Mouse (Mus musculus) stomach, embryonic 14.5 days (tissue): Measurements from ENCODE around the gene Stxbp4. TPM values are rescaled to one million over a fixed set of nuclear protein-coding genes. Genes with fewer than 3 reads are reported as not detected.

Experiments used
- ATAC-seq: fragments of 200-750 bp; cut with Nextera tagmentation; 2 replicates; pipeline ENCODE4 v1.8.0; 2017; ENCODE audit warnings: low read depth, moderate TSS enrichment; ENCODE audit not compliant: insufficient number of reproducible peaks, insufficient read depth, low FRiP score
- H3K27ac ChIP-seq: fragments of 300-500 bp; sonication (generic); 2 replicates; pipeline ENCODE4 v1.5.1; 2014; ENCODE audit warnings: mild to moderate bottlenecking, low read length, moderate library complexity, mixed read lengths
- H3K27me3 ChIP-seq: fragments of 300-500 bp; sonication (generic); 2 replicates; pipeline ENCODE4 v1.6.1; 2014; ENCODE audit warnings: low read length, control low read depth, mixed read lengths; ENCODE audit not compliant: control insufficient read depth, insufficient read depth
- H3K36me3 ChIP-seq: fragments of 300-500 bp; sonication (generic); 2 replicates; pipeline ENCODE4 v1.6.1; 2014; ENCODE audit warnings: mild to moderate bottlenecking, control low read depth, low read length, moderate library complexity, mixed read lengths; ENCODE audit not compliant: control insufficient read depth, insufficient read depth
- H3K4me1 ChIP-seq: fragments of 300-500 bp; sonication (generic); 2 replicates; pipeline ENCODE4 v1.6.1; 2014; ENCODE audit warnings: low read length, control low read depth, mixed read lengths; ENCODE audit not compliant: control insufficient read depth, insufficient read depth
- H3K4me2 ChIP-seq: fragments of 300-500 bp; sonication (generic); replicated peaks from 2 replicates; pipeline ENCODE4 v1.6.1; 2014; ENCODE audit warnings: low read depth, low read length, control low read depth
- H3K4me3 ChIP-seq: fragments of 300-500 bp; sonication (generic); 2 replicates; pipeline ENCODE4 v1.5.1; 2014; ENCODE audit warnings: low read depth, low read length, control low read depth
- H3K9ac ChIP-seq: fragments of 300-500 bp; sonication (generic); replicated peaks from 2 replicates; pipeline ENCODE4 v1.6.1; 2014; ENCODE audit warnings: low read depth, mild to moderate bottlenecking, control low read depth, low read length, moderate library complexity, mixed read lengths
- H3K9me3 ChIP-seq: fragments of 300-500 bp; sonication (generic); 2 replicates; pipeline ENCODE4 v1.6.1; 2016; ENCODE audit warnings: low read depth, low read length, control low read depth; ENCODE audit not compliant: control insufficient read depth
- WGBS: fragments of 180-500 bp; shearing (Covaris S2); extraction: QIAGEN DNeasy Blood & Tissue Kit; methylation state at CpG from one replicate; pipeline ENCODE4 v1.1.7; 2014; 5-methylcytosine and 5-hydroxymethylcytosine counted together
- polyA plus RNA-seq: library from polyadenylated mRNA; unstranded; fragments of >200 nt; fragmentation: Nextera tagmentation; extraction: Ambion mirVana; gene quantifications from 2 replicates; pipeline ENCODE4 v1.2.1, GENCODE M21; 2014

The Stxbp4 gene
- polyA plus RNA-seq, result 25.9 and 27.2 TPM in 2 replicates

- H3K36me3 ChIP-seq, result peaks cover 6% of the 10 kb centered on the region
- ATAC-seq, result peak; percentile 95
- peak within 1 kb of the TSS; percentile 92 for H3K27ac ChIP-seq
- H3K9me3 ChIP-seq, result no peaks in the 10 kb centered on the region
- peak within 1 kb of the TSS; percentile 98 for H3K9ac ChIP-seq
- H3K4me2 ChIP-seq, result peak within 1 kb of the TSS; percentile 69
- peaks cover 13% of the 10 kb centered on the region for H3K4me1 ChIP-seq
- under 1% methylated on average over 48 of the region's 48 CpGs for WGBS
- peak within 1 kb of the TSS; percentile 97 for H3K4me3 ChIP-seq
- no peaks in the 10 kb centered on the region for H3K27me3 ChIP-seq
Observed at GRCm38 (mm10) chr11:90637440-90638311, at the start of gene Stxbp4, which contains the start of gene Cox11. Gene Stxbp4, minus strand, starts transcription at chr11:90638084. Gene Cox11, plus strand, starts transcription at chr11:90638173.

- Histone ChIP-seq H3K4me2 (peak overlapping the region; percentile 89), H3K36me3 (no peaks in the 10 kb centered on the region), H3K4me3 (peak overlapping the region; percentile 45), H3K9me3 (no peaks in the 10 kb centered on the region), H3K27me3 (no peaks in the 10 kb centered on the region), H3K4me1 (peaks cover 7% of the 10 kb centered on the region; the same call in 1 of the 2 replicates), H3K27ac (no peak overlapping the region), H3K9ac (peak overlapping the region; percentile 38)
- WGBS, result 1% methylated on average over 17 of the region's 17 CpGs
- no peak for ATAC-seq
Observed at GRCm38 (mm10) chr11:90687040-90687439, 49.2 kb upstream of the Stxbp4 start.

- Histone ChIP-seq H3K9ac (peak overlapping the region; percentile 38; the same call in 1 of the 2 replicates), H3K4me2 (peak overlapping the region; percentile 89), H3K27me3 (no peaks in the 10 kb centered on the region), H3K4me3 (peak overlapping the region; percentile 45), H3K36me3 (no peaks in the 10 kb centered on the region), H3K4me1 (peaks cover 7% of the 10 kb centered on the region; the same call in 1 of the 2 replicates), H3K27ac (no peak overlapping the region), H3K9me3 (no peaks in the 10 kb centered on the region)
- ATAC-seq, result 0 out of 2 replicates have a peak, but pooled peaks have one; percentile 31
- 68% methylated on average over 13 of the region's 13 CpGs for WGBS
Observed at GRCm38 (mm10) chr11:90686287-90687025, 48.6 kb upstream of the Stxbp4 start.

GRCm38 (mm10) chr11:90685196-90685595 lies 47.3 kb upstream of the Stxbp4 start:
- Histone ChIP-seq H3K9ac (no peak overlapping the region), H3K9me3 (no peaks in the 10 kb centered on the region), H3K4me2 (no peak overlapping the region), H3K4me3 (no peak overlapping the region), H3K27me3 (no peaks in the 10 kb centered on the region), H3K27ac (no peak overlapping the region), H3K36me3 (no peaks in the 10 kb centered on the region; the same call in 1 of the 2 replicates), H3K4me1 (peaks cover 7% of the 10 kb centered on the region; the same call in 1 of the 2 replicates)
- ATAC-seq, result no peak
- WGBS, result 80% methylated on average over 6 of the region's 6 CpGs

GRCm38 (mm10) chr11:90684765-90685164 lies 46.9 kb upstream of the Stxbp4 start:
- ATAC-seq, result no peak
- peaks cover 7% of the 10 kb centered on the region; the same call in 1 of the 2 replicates for H3K4me1 ChIP-seq
- H3K4me3 ChIP-seq, result no peak overlapping the region
- no peaks in the 10 kb centered on the region; the same call in 1 of the 2 replicates for H3K36me3 ChIP-seq
- no peaks in the 10 kb centered on the region for H3K27me3 ChIP-seq
- no peak overlapping the region for H3K9ac ChIP-seq
- no peak overlapping the region for H3K27ac ChIP-seq
- no peak overlapping the region for H3K4me2 ChIP-seq
- H3K9me3 ChIP-seq, result no peaks in the 10 kb centered on the region
- WGBS, result 75% methylated on average over 6 of the region's 6 CpGs

- Histone ChIP-seq H3K27ac (no peak overlapping the region), H3K4me3 (no peak overlapping the region), H3K9ac (no peak overlapping the region), H3K27me3 (no peaks in the 10 kb centered on the region), H3K9me3 (no peaks in the 10 kb centered on the region), H3K4me1 (peaks cover under 1% of the 10 kb centered on the region; the same call in 1 of the 2 replicates), H3K36me3 (peaks cover 3% of the 10 kb centered on the region; the same call in 1 of the 2 replicates), H3K4me2 (no peak overlapping the region)
- ATAC-seq, result no peak
Observed at GRCm38 (mm10) chr11:90681171-90681570, 43.3 kb upstream of the Stxbp4 start.

- WGBS, result 72% methylated on average over 5 of the region's 5 CpGs
- ATAC-seq, result no peak
- Histone ChIP-seq H3K27me3 (no peaks in the 10 kb centered on the region), H3K9me3 (no peaks in the 10 kb centered on the region), H3K4me2 (no peak overlapping the region), H3K4me3 (no peak overlapping the region), H3K9ac (no peak overlapping the region), H3K4me1 (no peaks in the 10 kb centered on the region), H3K36me3 (peaks cover 3% of the 10 kb centered on the region; the same call in 1 of the 2 replicates), H3K27ac (no peak overlapping the region)
Observed at GRCm38 (mm10) chr11:90678582-90678981, 40.7 kb upstream of the Stxbp4 start.

GRCm38 (mm10) chr11:90677771-90678288 lies 39.9 kb upstream of the Stxbp4 start:
- ATAC-seq, result no peak
- Histone ChIP-seq H3K4me1 (no peaks in the 10 kb centered on the region), H3K9ac (no peak overlapping the region), H3K36me3 (peaks cover 3% of the 10 kb centered on the region; the same call in 1 of the 2 replicates), H3K27me3 (no peaks in the 10 kb centered on the region), H3K4me3 (no peak overlapping the region), H3K27ac (no peak overlapping the region), H3K4me2 (no peak overlapping the region), H3K9me3 (no peaks in the 10 kb centered on the region)
- WGBS, result 86% methylated on average over 8 of the region's 8 CpGs
